Mouse (Mus musculus) intestine, embryonic 15.5 days (tissue): ENCODE results near the gene B430306N03Rik. TPM values are rescaled to one million over a fixed set of nuclear protein-coding genes. Genes with fewer than 3 reads are reported as not detected.

ENCODE experiments used
- ATAC-seq: fragments of 200-750 bp; cut with Nextera tagmentation; 2 replicates; pipeline ENCODE4 v1.8.0; 2017; ENCODE audit warnings: moderate TSS enrichment, moderate library complexity
- H3K27ac ChIP-seq: fragments of 300-500 bp; sonication (generic); 2 replicates; pipeline ENCODE4 v1.5.1; 2015; ENCODE audit warnings: mild to moderate bottlenecking, inconsistent platforms
- H3K27me3 ChIP-seq: fragments of 300-500 bp; sonication (generic); replicated peaks from 2 replicates; pipeline ENCODE4 v1.6.1; 2015; ENCODE audit warnings: inconsistent platforms
- H3K36me3 ChIP-seq: fragments of 300-500 bp; sonication (generic); 2 replicates; pipeline ENCODE4 v1.6.1; 2015; ENCODE audit warnings: inconsistent platforms
- H3K4me1 ChIP-seq: fragments of 300-500 bp; sonication (generic); replicated peaks from 2 replicates; pipeline ENCODE4 v1.6.1; 2015; ENCODE audit warnings: inconsistent platforms
- H3K4me2 ChIP-seq: fragments of 300-500 bp; sonication (generic); replicated peaks from 2 replicates; pipeline ENCODE4 v1.6.1; 2015; ENCODE audit warnings: mild to moderate bottlenecking, inconsistent platforms
- H3K4me3 ChIP-seq: fragments of 300-500 bp; sonication (generic); replicated peaks from 2 replicates; pipeline ENCODE4 v1.5.1; 2015; ENCODE audit warnings: inconsistent platforms
- H3K9ac ChIP-seq: fragments of 300-500 bp; sonication (generic); 2 replicates; pipeline ENCODE4 v1.6.1; 2015; ENCODE audit warnings: inconsistent platforms
- H3K9me3 ChIP-seq: fragments of 300-500 bp; sonication (generic); 2 replicates; pipeline ENCODE4 v1.6.1; 2016; ENCODE audit warnings: inconsistent platforms
- WGBS: fragments of 180-500 bp; shearing (Covaris S2); methylation state at CpG from one replicate; pipeline ENCODE4 v1.1.7; 2015; 5-methylcytosine and 5-hydroxymethylcytosine counted together
- polyA plus RNA-seq: library from polyadenylated mRNA; unstranded; fragments of >200 nt; fragmentation: Nextera tagmentation; extraction: Ambion mirVana; gene quantifications from 2 replicates; pipeline ENCODE4 v1.2.1, GENCODE M21; 2015

Gene B430306N03Rik
- polyA plus RNA-seq, 1 experiment from 2014 or later = 0.28 TPM

DNA sequence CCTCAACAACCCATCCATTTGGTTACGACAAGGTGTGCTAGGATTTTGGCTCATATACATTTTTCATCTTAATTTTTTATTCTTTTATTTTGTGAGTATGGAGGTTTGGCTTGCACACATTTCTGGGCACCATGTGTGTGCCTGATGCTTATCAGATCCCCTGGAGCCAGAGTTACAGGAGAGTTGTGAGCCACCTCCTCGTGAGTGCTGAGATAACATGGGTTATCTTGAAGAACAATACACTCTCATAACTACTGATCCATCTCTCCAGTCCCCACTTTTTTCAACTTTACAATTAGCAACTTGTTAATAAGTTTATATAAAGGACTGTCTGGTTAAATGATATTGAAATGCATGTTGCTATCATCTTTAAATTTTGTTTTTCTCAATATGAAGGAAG lies 5.3 kb downstream of the B430306N03Rik start:
- no peaks in the 10 kb centered on the region for H3K9me3 ChIP-seq
- no peaks in the 10 kb centered on the region for H3K4me1 ChIP-seq
- WGBS = 74% methylated on average over 2 of the region's 2 CpGs
- H3K4me3 ChIP-seq = no peak overlapping the region
- H3K36me3 ChIP-seq = no peaks in the 10 kb centered on the region
- H3K4me2 ChIP-seq = no peak overlapping the region
- ATAC-seq = no peak
- no peaks in the 10 kb centered on the region for H3K27me3 ChIP-seq
- no peak overlapping the region for H3K9ac ChIP-seq
- no peak overlapping the region for H3K27ac ChIP-seq

GRCm38 (mm10) chr17:48323236-48323635 lies 7.3 kb downstream of the B430306N03Rik start:
- Histone ChIP-seq H3K9ac (no peak overlapping the region), H3K4me1 (no peaks in the 10 kb centered on the region), H3K36me3 (no peaks in the 10 kb centered on the region), H3K9me3 (no peaks in the 10 kb centered on the region), H3K27ac (no peak overlapping the region), H3K4me3 (no peak overlapping the region), H3K27me3 (no peaks in the 10 kb centered on the region), H3K4me2 (no peak overlapping the region)
- WGBS = 75% methylated on average over 3 of the region's 3 CpGs
- ATAC-seq = no peak

- 90% methylated on average over 5 of the region's 5 CpGs for WGBS
- Histone ChIP-seq H3K27ac (no peak overlapping the region), H3K9ac (no peak overlapping the region), H3K4me3 (no peak overlapping the region), H3K4me2 (no peak overlapping the region), H3K4me1 (no peaks in the 10 kb centered on the region), H3K36me3 (no peaks in the 10 kb centered on the region), H3K27me3 (no peaks in the 10 kb centered on the region), H3K9me3 (no peaks in the 10 kb centered on the region)
- no peak for ATAC-seq
Observed at GRCm38 (mm10) chr17:48324258-48324657, 8.3 kb downstream of the B430306N03Rik start.

- H3K36me3 ChIP-seq = no peaks in the 10 kb centered on the region
- H3K4me2 ChIP-seq = no peak overlapping the region
- no peak overlapping the region for H3K27ac ChIP-seq
- H3K27me3 ChIP-seq = no peaks in the 10 kb centered on the region
- no peak for ATAC-seq
- H3K4me1 ChIP-seq = no peaks in the 10 kb centered on the region
- no peaks in the 10 kb centered on the region for H3K9me3 ChIP-seq
- WGBS = 93% methylated on average over 6 of the region's 6 CpGs
- no peak overlapping the region for H3K4me3 ChIP-seq
- no peak overlapping the region for H3K9ac ChIP-seq
Observed at GRCm38 (mm10) chr17:48325093-48325492, 9.2 kb downstream of the B430306N03Rik start.

GRCm38 (mm10) chr17:48325638-48326037 lies 9.7 kb downstream of the B430306N03Rik start:
- Histone ChIP-seq H3K36me3 (no peaks in the 10 kb centered on the region), H3K4me3 (no peak overlapping the region), H3K27me3 (no peaks in the 10 kb centered on the region), H3K27ac (no peak overlapping the region), H3K9ac (no peak overlapping the region), H3K9me3 (no peaks in the 10 kb centered on the region), H3K4me1 (no peaks in the 10 kb centered on the region), H3K4me2 (no peak overlapping the region)
- no peak for ATAC-seq
- 89% methylated on average over 11 of the region's 11 CpGs for WGBS

DNA sequence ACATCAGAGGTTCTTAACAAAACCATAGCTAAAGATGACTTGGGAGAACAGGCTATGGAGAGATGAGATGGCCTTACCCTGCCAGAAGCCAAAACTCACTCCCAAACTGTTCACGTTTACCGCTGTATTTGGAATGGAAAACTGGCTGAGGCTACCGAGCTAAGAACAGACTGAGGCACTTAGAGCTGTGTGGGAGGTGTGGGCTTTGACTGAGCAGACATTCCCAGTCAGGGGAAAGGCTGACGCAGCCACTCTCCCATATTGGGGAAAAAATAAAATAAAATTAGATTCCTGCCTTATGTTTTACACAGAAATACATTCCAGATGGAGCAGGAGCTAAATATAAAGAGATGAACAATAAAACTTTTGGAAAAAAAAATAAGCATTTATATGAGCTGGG lies 10.7 kb downstream of the B430306N03Rik start:
- WGBS = 68% methylated on average over 4 of the region's 4 CpGs
- ATAC-seq = no peak
- Histone ChIP-seq H3K9me3 (no peaks in the 10 kb centered on the region), H3K4me3 (no peak overlapping the region), H3K36me3 (no peaks in the 10 kb centered on the region), H3K27ac (no peak overlapping the region), H3K9ac (no peak overlapping the region), H3K4me1 (no peaks in the 10 kb centered on the region), H3K27me3 (no peaks in the 10 kb centered on the region), H3K4me2 (no peak overlapping the region)

GRCm38 (mm10) chr17:48332524-48332923 lies 16.6 kb downstream of the B430306N03Rik start:
- H3K4me2 ChIP-seq = no peak overlapping the region
- no peak for ATAC-seq
- 87% methylated on average over 2 of the region's 2 CpGs for WGBS

GRCm38 (mm10) chr17:48334186-48334585 lies 18.2 kb downstream of the B430306N03Rik start:
- no peaks in the 10 kb centered on the region for H3K36me3 ChIP-seq
- no peak overlapping the region for H3K9ac ChIP-seq
- H3K27me3 ChIP-seq = no peaks in the 10 kb centered on the region
- WGBS = 91% methylated on average over 4 of the region's 4 CpGs
- no peaks in the 10 kb centered on the region for H3K4me1 ChIP-seq
- ATAC-seq = no peak
- H3K9me3 ChIP-seq = no peaks in the 10 kb centered on the region
- no peak overlapping the region for H3K27ac ChIP-seq
- no peak overlapping the region for H3K4me2 ChIP-seq
- H3K4me3 ChIP-seq = no peak overlapping the region

More at GRCm38 (mm10) chr17:48332524-48332923, 16.6 kb downstream of the B430306N03Rik start:
- no peak overlapping the region for H3K4me3 ChIP-seq
- H3K4me1 ChIP-seq = no peaks in the 10 kb centered on the region
- H3K9ac ChIP-seq = no peak overlapping the region
- no peaks in the 10 kb centered on the region for H3K27me3 ChIP-seq
- no peaks in the 10 kb centered on the region for H3K36me3 ChIP-seq
- no peaks in the 10 kb centered on the region for H3K9me3 ChIP-seq
- H3K27ac ChIP-seq = no peak overlapping the region

GRCm38 (mm10) chr17:48336857-48337256 lies 20.9 kb downstream of the B430306N03Rik start:
- H3K4me2 ChIP-seq = no peak overlapping the region
- ATAC-seq = peak; percentile 68
- no peaks in the 10 kb centered on the region for H3K36me3 ChIP-seq
- H3K27me3 ChIP-seq = no peaks in the 10 kb centered on the region
- H3K9ac ChIP-seq = no peak overlapping the region
- H3K4me1 ChIP-seq = no peaks in the 10 kb centered on the region
- H3K9me3 ChIP-seq = no peaks in the 10 kb centered on the region
- WGBS = 7% methylated on average over 6 of the region's 6 CpGs
- H3K4me3 ChIP-seq = no peak overlapping the region
- H3K27ac ChIP-seq = no peak overlapping the region

DNA sequence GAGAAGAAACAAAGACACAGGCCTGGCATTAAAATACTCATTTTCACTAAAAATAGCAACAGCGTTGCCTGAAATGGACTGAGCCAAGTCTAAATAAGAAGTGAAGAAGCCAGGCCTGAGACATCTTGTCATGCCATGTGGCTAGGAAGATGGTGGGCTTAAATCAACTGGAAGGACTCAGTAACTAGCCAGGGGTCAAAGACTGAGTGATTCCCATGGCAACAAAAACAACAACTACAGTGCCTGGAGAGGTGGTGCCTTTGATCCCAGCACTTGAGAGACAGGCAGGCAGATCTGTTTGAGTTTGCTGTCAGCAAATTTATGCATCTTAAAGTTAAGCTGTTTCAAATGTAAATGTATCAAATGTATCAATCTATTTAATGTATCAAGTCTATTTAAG lies 24.3 kb downstream of the B430306N03Rik start:
- no peaks in the 10 kb centered on the region for H3K4me1 ChIP-seq
- WGBS = 65% methylated on average over 1 of the region's 1 CpGs
- no peak overlapping the region for H3K9ac ChIP-seq
- no peaks in the 10 kb centered on the region for H3K27me3 ChIP-seq
- no peaks in the 10 kb centered on the region for H3K9me3 ChIP-seq
- no peak overlapping the region for H3K4me3 ChIP-seq
- no peaks in the 10 kb centered on the region for H3K36me3 ChIP-seq
- ATAC-seq = no peak
- H3K4me2 ChIP-seq = no peak overlapping the region
- H3K27ac ChIP-seq = no peak overlapping the region

DNA sequence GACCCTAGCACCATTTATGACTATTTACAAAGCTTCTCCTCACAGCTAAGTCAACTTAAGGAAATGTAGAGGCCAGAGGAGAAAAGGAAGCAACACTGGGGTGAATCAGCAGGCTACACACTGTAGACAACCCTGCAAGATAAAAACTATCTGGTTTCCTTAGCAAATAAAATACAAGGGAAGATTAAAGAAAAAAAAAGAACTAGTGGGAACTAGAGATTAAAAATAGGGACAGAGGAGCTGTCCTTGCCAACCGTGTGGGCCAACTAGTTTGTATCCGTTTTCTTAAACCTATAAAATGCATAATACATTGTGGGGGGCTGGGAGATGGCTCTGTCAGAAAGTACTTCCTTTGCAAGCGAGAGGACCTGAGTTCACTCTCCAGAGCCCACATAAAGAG lies 26.0 kb downstream of the B430306N03Rik start:
- no peaks in the 10 kb centered on the region for H3K9me3 ChIP-seq
- H3K36me3 ChIP-seq = no peaks in the 10 kb centered on the region
- no peaks in the 10 kb centered on the region for H3K27me3 ChIP-seq
- H3K4me2 ChIP-seq = no peak overlapping the region
- H3K4me3 ChIP-seq = no peak overlapping the region
- no peak overlapping the region for H3K27ac ChIP-seq
- no peak overlapping the region for H3K9ac ChIP-seq
- no peak for ATAC-seq
- H3K4me1 ChIP-seq = no peaks in the 10 kb centered on the region
- 37% methylated on average over 3 of the region's 3 CpGs for WGBS

DNA sequence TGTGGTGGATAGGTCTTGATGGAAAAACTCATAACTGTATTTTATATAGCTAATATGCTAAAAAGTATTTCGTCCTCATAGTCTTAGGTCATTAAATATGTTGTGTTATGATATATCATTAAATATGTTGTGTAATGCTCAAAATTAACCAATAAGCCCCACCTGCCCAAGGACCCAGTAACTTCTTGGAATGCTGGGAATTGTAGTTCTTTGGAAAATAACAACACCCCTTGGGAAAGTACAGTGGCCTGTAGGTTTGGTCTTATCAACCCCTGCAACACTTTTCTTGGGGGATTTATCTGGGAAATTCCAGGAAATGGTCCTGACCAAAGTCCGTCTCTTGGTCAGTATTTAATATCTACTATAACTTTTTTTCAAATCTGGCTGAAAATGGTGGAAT lies 27.1 kb downstream of the B430306N03Rik start:
- no peak overlapping the region for H3K4me2 ChIP-seq
- 77% methylated on average over 2 of the region's 2 CpGs for whole genome bisulfite sequencing
- no peaks in the 10 kb centered on the region for H3K27me3 ChIP-seq
- ATAC-seq = no peak
- no peaks in the 10 kb centered on the region for H3K9me3 ChIP-seq
- no peak overlapping the region for H3K9ac ChIP-seq
- no peaks in the 10 kb centered on the region for H3K36me3 ChIP-seq
- no peak overlapping the region for H3K4me3 ChIP-seq
- no peak overlapping the region for H3K27ac ChIP-seq
- no peaks in the 10 kb centered on the region for H3K4me1 ChIP-seq

DNA sequence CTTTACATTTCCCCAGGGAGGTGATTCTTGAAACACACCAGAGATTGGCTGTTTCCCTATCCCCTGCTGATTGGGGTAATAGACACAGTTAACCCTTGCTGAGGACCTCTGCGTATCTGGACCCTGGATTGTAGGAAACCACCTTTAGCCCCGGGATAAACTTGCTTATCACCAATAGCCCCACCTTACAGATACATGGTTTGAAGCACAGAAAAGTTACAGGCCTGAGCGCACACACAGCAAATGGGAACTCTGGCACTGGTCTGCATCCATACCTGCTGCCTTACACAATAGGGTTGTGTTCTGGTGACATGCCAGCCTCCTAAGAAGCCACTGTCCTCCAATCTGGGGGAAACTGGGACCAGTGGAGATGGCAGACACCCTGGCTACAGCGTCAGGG lies 29.9 kb downstream of the B430306N03Rik start:
- H3K9ac ChIP-seq = no peak overlapping the region
- WGBS = 65% methylated on average over 4 of the region's 4 CpGs
- no peaks in the 10 kb centered on the region for H3K27me3 ChIP-seq
- H3K36me3 ChIP-seq = no peaks in the 10 kb centered on the region
- H3K9me3 ChIP-seq = no peaks in the 10 kb centered on the region
- no peak overlapping the region; the same call in 1 of the 2 replicates for H3K4me2 ChIP-seq
- no peak overlapping the region for H3K4me3 ChIP-seq
- 0 out of 2 replicates have a peak overlapping the region, but pooled peaks have one; percentile 9 for H3K27ac ChIP-seq
- no peaks in the 10 kb centered on the region for H3K4me1 ChIP-seq
- ATAC-seq = peak; percentile 71
